29 mouse cellular contexts compared by ENCODE assay signal in genomic region chrX:99010581-99010980, GRCm38 (mm10).
"Had no signal": no experiment of that assay in that cellular context is flagged by ENCODE, and none has a peak within 500 bp of the region (broad histone marks: within the 10 kb centered on the region; RNA-seq: fewer than 3 reads in every experiment).

No protein-coding gene starts in this region.

- H3K4me1 ChIP-seq: heart, embryonic 15.5 days; hindbrain, embryonic 10.5 days; hindbrain, embryonic 12.5 days; hindbrain, embryonic 13.5 days; hindbrain, embryonic 15.5 days; intestine, embryonic 15.5 days; kidney, embryonic 15.5 days had no signal

- H3K36me3 ChIP-seq: heart, embryonic 12.5 days; heart, embryonic 13.5 days; heart, embryonic 15.5 days; hindbrain, embryonic 10.5 days; hindbrain, embryonic 12.5 days; hindbrain, embryonic 13.5 days; hindbrain, embryonic 15.5 days; intestine, embryonic 15.5 days; kidney, embryonic 15.5 days had no signal

- H3K27me3 ChIP-seq: heart, embryonic 15.5 days; hindbrain, embryonic 15.5 days; intestine, embryonic 15.5 days had no signal

- H3K27ac ChIP-seq: heart, embryonic 13.5 days; heart, embryonic 15.5 days; hindbrain, embryonic 10.5 days; hindbrain, embryonic 12.5 days; hindbrain, embryonic 13.5 days; hindbrain, embryonic 14.5 days; hindbrain, embryonic 15.5 days; hindbrain, postnatal 0 days; intestine, embryonic 15.5 days; kidney, embryonic 15.5 days; kidney, postnatal 0 days; layer of hippocampus, adult 2 months; left cerebral cortex, adult 2 months had no signal

- DNase-seq: heart, postnatal 10 days; heart, postnatal 14 days; heart, postnatal 4 days; kidney, adult 11 months; kidney, adult 18-20 months; kidney, adult 2 months; kidney, adult 8-10 months; kidney, adult 9 months; kidney, postnatal 10 days; kidney, postnatal 14 days; kidney, postnatal 25 days; kidney, postnatal 36 days; kidney, postnatal 4 days; layer of hippocampus, adult 9-11 months; layer of hippocampus, postnatal 36 days had no signal

- H3K9me3 ChIP-seq: heart, embryonic 12.5 days; heart, embryonic 13.5 days; heart, embryonic 15.5 days; hindbrain, embryonic 10.5 days; hindbrain, embryonic 12.5 days; hindbrain, embryonic 13.5 days; hindbrain, embryonic 15.5 days; intestine, embryonic 15.5 days; kidney, embryonic 15.5 days had no signal

- H3K4me3 ChIP-seq: heart, embryonic 12.5 days; heart, embryonic 13.5 days; heart, embryonic 15.5 days; hindbrain, embryonic 10.5 days; hindbrain, embryonic 12.5 days; hindbrain, embryonic 13.5 days; hindbrain, embryonic 15.5 days; intestine, embryonic 15.5 days; kidney, embryonic 15.5 days; layer of hippocampus, adult 2 months; left cerebral cortex, adult 2 months had no signal

- H3K9ac ChIP-seq: heart, embryonic 12.5 days; heart, embryonic 13.5 days; heart, embryonic 15.5 days; hindbrain, embryonic 12.5 days; hindbrain, embryonic 13.5 days; hindbrain, embryonic 14.5 days; hindbrain, embryonic 15.5 days; intestine, embryonic 15.5 days; kidney, embryonic 15.5 days had no signal
